Mouse (Mus musculus): Measurements from ENCODE around the gene Serpina5.

DNA sequence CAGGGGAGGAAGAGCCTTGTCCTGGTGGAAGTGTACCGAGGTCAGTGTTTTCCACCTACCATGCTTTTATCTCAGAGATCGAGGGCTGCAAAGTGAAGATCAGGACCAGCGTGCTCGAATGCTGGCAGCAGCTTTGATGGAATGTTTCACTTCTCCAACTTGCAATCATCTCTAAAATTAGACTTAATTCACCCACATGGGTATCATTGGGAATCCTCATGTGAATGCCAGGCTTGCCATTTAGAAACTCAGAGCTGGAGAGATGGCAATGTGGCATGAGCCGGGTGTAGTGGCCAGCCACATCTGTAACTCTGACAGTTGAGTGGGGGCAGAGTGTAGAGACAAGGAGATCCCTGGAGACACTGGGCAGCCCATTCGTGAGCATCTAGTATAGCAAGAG, 40.8 kb upstream of the Serpina5 start:
- no peak for TF ChIP-seq CTCF (IDR thresholded peaks at IDR 0.05; ENCODE audit: extremely low read depth, insufficient read length, insufficient replicate concordance, low read depth, low read length)
- TF ChIP-seq POLR2A (IDR thresholded peaks at IDR 0.05; ENCODE audit: low read depth, low read length), result no peak
